Mouse (Mus musculus): ENCODE data around the gene Tmeff2.

The Tmeff2 gene

GRCm38 (mm10) chr1:51216292-51217050, 316.0 kb downstream of the Tmeff2 start:
- DNase-seq: no peak

- DNase-seq: no peak
Observed at GRCm38 (mm10) chr1:51217227-51217626, 316.8 kb downstream of the Tmeff2 start.

GRCm38 (mm10) chr1:51225156-51225555, 324.7 kb downstream of the Tmeff2 start:
- no peak for DNase-seq
